Mouse (Mus musculus): ENCODE measurements around the gene Rtn4r. TPM values are rescaled to one million over a fixed set of nuclear protein-coding genes. Genes with fewer than 3 reads are reported as not detected.

The Rtn4r gene
- total and polyA plus RNA-seq, 2 experiments = not detected

- 56% methylated on average over 3 of the region's 3 CpGs for WGBS
- Histone ChIP-seq H3K79me2 (ENCODE audit: control insufficient read depth, insufficient read depth, low read length) (no peaks in the 10 kb centered on the region), H3K27ac (replicated peaks; ENCODE audit: insufficient read depth, low read depth, low read length) (no peak overlapping the region)
These were observed 1.2 kb upstream of the Rtn4r start for GRCm38 (mm10) chr16:18126211-18126610.

GRCm38 (mm10) chr16:18127871-18128563 lies 575 bp downstream of the Rtn4r start:
- Histone ChIP-seq H3K4me1 (ENCODE audit: control insufficient read depth, insufficient read depth, low read length) (no peaks in the 10 kb centered on the region), H3K4me3 (ENCODE audit: insufficient read depth, low read depth, low read length) (peak overlapping the region; percentile 15; the same call in 1 of the 2 replicates), H3K9ac (ENCODE audit: low read depth, low read length) (no peak overlapping the region), H3K27ac (replicated peaks; ENCODE audit: insufficient read depth, low read depth, low read length) (no peak overlapping the region), H3K27me3 (ENCODE audit: control insufficient read depth, insufficient read depth, low read length) (peaks cover 9% of the 10 kb centered on the region; the same call in 1 of the 2 replicates), H3K36me3 (ENCODE audit: control insufficient read depth, insufficient read depth, low read length) (no peaks in the 10 kb centered on the region), H3K79me2 (ENCODE audit: control insufficient read depth, insufficient read depth, low read length) (no peaks in the 10 kb centered on the region)
- TF ChIP-seq CTCF (IDR thresholded peaks at IDR 0.05; ENCODE audit: low read depth, low read length) (no peak), POLR2A (IDR thresholded peaks at IDR 0.05; ENCODE audit: extremely low read depth, insufficient read depth, low read length) (no peak)
- no peak for DNase-seq (ENCODE audit: extremely low read depth, low read depth, low spot score)
- WGBS = 9% methylated on average over 52 of the region's 52 CpGs

More at GRCm38 (mm10) chr16:18126211-18126610, 1.2 kb upstream of the Rtn4r start:
- TF ChIP-seq CTCF (IDR thresholded peaks at IDR 0.05; ENCODE audit: low read depth, low read length) (no peak), POLR2A (IDR thresholded peaks at IDR 0.05; ENCODE audit: extremely low read depth, insufficient read depth, low read length) (no peak)
- DNase-seq (ENCODE audit: extremely low read depth, low read depth, low spot score) = no peak
- Histone ChIP-seq H3K9ac (ENCODE audit: low read depth, low read length) (no peak overlapping the region), H3K4me1 (ENCODE audit: control insufficient read depth, insufficient read depth, low read length) (no peaks in the 10 kb centered on the region), H3K36me3 (ENCODE audit: control insufficient read depth, insufficient read depth, low read length) (no peaks in the 10 kb centered on the region), H3K27me3 (ENCODE audit: control insufficient read depth, insufficient read depth, low read length) (peaks cover 9% of the 10 kb centered on the region; the same call in 1 of the 2 replicates), H3K4me3 (ENCODE audit: insufficient read depth, low read depth, low read length) (no peak overlapping the region)

GRCm38 (mm10) chr16:18128564-18128935 lies 1.1 kb downstream of the Rtn4r start:
- Histone ChIP-seq H3K27ac (replicated peaks; ENCODE audit: insufficient read depth, low read depth, low read length) (no peak overlapping the region), H3K79me2 (ENCODE audit: control insufficient read depth, insufficient read depth, low read length) (no peaks in the 10 kb centered on the region), H3K4me1 (ENCODE audit: control insufficient read depth, insufficient read depth, low read length) (no peaks in the 10 kb centered on the region), H3K36me3 (ENCODE audit: control insufficient read depth, insufficient read depth, low read length) (no peaks in the 10 kb centered on the region), H3K27me3 (ENCODE audit: control insufficient read depth, insufficient read depth, low read length) (peaks cover 9% of the 10 kb centered on the region; the same call in 1 of the 2 replicates), H3K4me3 (ENCODE audit: insufficient read depth, low read depth, low read length) (no peak overlapping the region), H3K9ac (ENCODE audit: low read depth, low read length) (no peak overlapping the region)
- WGBS = 79% methylated on average over 6 of the region's 6 CpGs
- no peak for TF ChIP-seq POLR2A (IDR thresholded peaks at IDR 0.05; ENCODE audit: extremely low read depth, insufficient read depth, low read length)
- no peak for TF ChIP-seq CTCF (IDR thresholded peaks at IDR 0.05; ENCODE audit: low read depth, low read length)
- no peak for DNase-seq (ENCODE audit: extremely low read depth, low read depth, low spot score)

- 85% methylated on average over 5 of the region's 5 CpGs for WGBS
- no peak overlapping the region for H3K9ac ChIP-seq (ENCODE audit: low read depth, low read length)
- H3K36me3 ChIP-seq (ENCODE audit: control insufficient read depth, insufficient read depth, low read length) = no peaks in the 10 kb centered on the region
- no peaks in the 10 kb centered on the region for H3K79me2 ChIP-seq (ENCODE audit: control insufficient read depth, insufficient read depth, low read length)
- H3K4me1 ChIP-seq (ENCODE audit: control insufficient read depth, insufficient read depth, low read length) = no peaks in the 10 kb centered on the region
- no peak for DNase-seq (ENCODE audit: extremely low read depth, low read depth, low spot score)
- H3K27me3 ChIP-seq (ENCODE audit: control insufficient read depth, insufficient read depth, low read length) = peaks cover 9% of the 10 kb centered on the region; the same call in 1 of the 2 replicates
- TF ChIP-seq CTCF (IDR thresholded peaks at IDR 0.05; ENCODE audit: low read depth, low read length) (no peak), POLR2A (IDR thresholded peaks at IDR 0.05; ENCODE audit: extremely low read depth, insufficient read depth, low read length) (no peak)
- no peak overlapping the region for H3K4me3 ChIP-seq (ENCODE audit: insufficient read depth, low read depth, low read length)
- no peak overlapping the region for H3K27ac ChIP-seq (replicated peaks; ENCODE audit: insufficient read depth, low read depth, low read length)
These were observed 2.0 kb downstream of the Rtn4r start for GRCm38 (mm10) chr16:18129413-18129812.

GRCm38 (mm10) chr16:18130288-18130687 lies 2.8 kb downstream of the Rtn4r start:
- 88% methylated on average over 4 of the region's 4 CpGs for WGBS
- Histone ChIP-seq H3K9ac (ENCODE audit: low read depth, low read length) (no peak overlapping the region), H3K4me1 (ENCODE audit: control insufficient read depth, insufficient read depth, low read length) (peaks cover under 1% of the 10 kb centered on the region), H3K4me3 (ENCODE audit: insufficient read depth, low read depth, low read length) (no peak overlapping the region), H3K36me3 (ENCODE audit: control insufficient read depth, insufficient read depth, low read length) (no peaks in the 10 kb centered on the region), H3K79me2 (ENCODE audit: control insufficient read depth, insufficient read depth, low read length) (no peaks in the 10 kb centered on the region), H3K27me3 (ENCODE audit: control insufficient read depth, insufficient read depth, low read length) (peaks cover 9% of the 10 kb centered on the region; the same call in 1 of the 2 replicates), H3K27ac (replicated peaks; ENCODE audit: insufficient read depth, low read depth, low read length) (no peak overlapping the region)
- TF ChIP-seq CTCF (IDR thresholded peaks at IDR 0.05; ENCODE audit: low read depth, low read length) = no peak
- TF ChIP-seq POLR2A (IDR thresholded peaks at IDR 0.05; ENCODE audit: extremely low read depth, insufficient read depth, low read length) = no peak
- DNase-seq (ENCODE audit: extremely low read depth, low read depth, low spot score) = no peak

- Histone ChIP-seq H3K27ac (replicated peaks; ENCODE audit: insufficient read depth, low read depth, low read length) (no peak overlapping the region), H3K36me3 (ENCODE audit: control insufficient read depth, insufficient read depth, low read length) (no peaks in the 10 kb centered on the region), H3K4me3 (ENCODE audit: insufficient read depth, low read depth, low read length) (no peak overlapping the region), H3K27me3 (ENCODE audit: control insufficient read depth, insufficient read depth, low read length) (peaks cover 9% of the 10 kb centered on the region; the same call in 1 of the 2 replicates), H3K4me1 (ENCODE audit: control insufficient read depth, insufficient read depth, low read length) (peaks cover 5% of the 10 kb centered on the region), H3K9ac (ENCODE audit: low read depth, low read length) (no peak overlapping the region), H3K79me2 (ENCODE audit: control insufficient read depth, insufficient read depth, low read length) (no peaks in the 10 kb centered on the region)
- DNase-seq (ENCODE audit: extremely low read depth, low read depth, low spot score) = no peak
- TF ChIP-seq POLR2A (IDR thresholded peaks at IDR 0.05; ENCODE audit: extremely low read depth, insufficient read depth, low read length) (no peak), CTCF (IDR thresholded peaks at IDR 0.05; ENCODE audit: low read depth, low read length) (no peak)
These were observed 3.3 kb downstream of the Rtn4r start for GRCm38 (mm10) chr16:18130705-18131104.

All from liver, adult 2 months (tissue).